Mouse (Mus musculus): ENCODE results near the gene Zfp992.
"Not testable (repeated sequence)": the region's sequence is repeated elsewhere in the genome, so short reads cannot be mapped to it uniquely, and the experiment has no call there.

GRCm38 (mm10) chr4:146463649-146464351 is 15.0 kb downstream of the Zfp992 start:
- not testable (repeated sequence) for TF ChIP-seq CTCF, EP300 (IDR thresholded peaks at IDR 0.05)

Data from lung, postnatal 0 days (tissue).